Mouse (Mus musculus) hindbrain, embryonic 14.5 days (tissue): ENCODE results near the gene Gprc5b. TPM values are rescaled to one million over a fixed set of nuclear protein-coding genes. Genes with fewer than 3 reads are reported as not detected.

Experiments used
- ATAC-seq: fragments of 200-750 bp; cut with Nextera tagmentation; 2 replicates; pipeline ENCODE4 v1.8.0; 2017; ENCODE audit warnings: moderate number of reproducible peaks, mild to moderate bottlenecking, moderate TSS enrichment, moderate library complexity; ENCODE audit not compliant: low FRiP score
- DNase-seq: peaks from one replicate; pipeline ENCODE4 v3.0.0-alpha.2; 2015; ENCODE audit warnings: low spot score
- H3K27ac ChIP-seq: fragments of 300-500 bp; sonication (generic); 2 replicates; pipeline ENCODE4 v1.5.1; 2014; ENCODE audit warnings: mild to moderate bottlenecking, moderate library complexity
- H3K27me3 ChIP-seq: fragments of 300-500 bp; sonication (generic); 2 replicates; pipeline ENCODE4 v1.6.1; 2014; ENCODE audit warnings: mild to moderate bottlenecking, low read length, mixed read lengths; ENCODE audit not compliant: control insufficient read depth, insufficient read depth
- H3K36me3 ChIP-seq: fragments of 300-500 bp; sonication (generic); replicated peaks from 2 replicates; pipeline ENCODE4 v1.6.1; 2014; ENCODE audit not compliant: control insufficient read depth, insufficient read depth
- H3K4me1 ChIP-seq: fragments of 300-500 bp; sonication (generic); replicated peaks from 2 replicates; pipeline ENCODE4 v1.6.1; 2014; ENCODE audit warnings: antibody characterized with exemption, low read length, mixed read lengths; ENCODE audit not compliant: control insufficient read depth, insufficient read depth
- H3K4me2 ChIP-seq: fragments of 300-500 bp; sonication (generic); replicated peaks from 2 replicates; pipeline ENCODE4 v1.6.1; 2014; ENCODE audit warnings: mild to moderate bottlenecking, moderate library complexity
- H3K4me3 ChIP-seq: fragments of 300-500 bp; sonication (generic); replicated peaks from 2 replicates; pipeline ENCODE4 v1.5.1; 2014; ENCODE audit warnings: mild to moderate bottlenecking, low read length
- H3K9ac ChIP-seq: fragments of 300-500 bp; sonication (generic); 2 replicates; pipeline ENCODE4 v1.6.1; 2014
- H3K9me3 ChIP-seq: fragments of 300-500 bp; sonication (generic); 2 replicates; pipeline ENCODE4 v1.6.1; 2016; ENCODE audit warnings: low read length; ENCODE audit not compliant: control insufficient read depth
- WGBS: fragments of 180-500 bp; shearing (Covaris S2); extraction: QIAGEN DNeasy Blood & Tissue Kit; methylation state at CpG from one replicate; pipeline ENCODE4 v1.1.7; 2014; 5-methylcytosine and 5-hydroxymethylcytosine counted together
- polyA plus RNA-seq: library from polyadenylated mRNA; unstranded; fragments of >200 nt; fragmentation: Nextera tagmentation; extraction: Ambion mirVana; gene quantifications from 2 replicates; pipeline ENCODE4 v1.2.1, GENCODE M21; 2014

Gene Gprc5b
- polyA plus RNA-seq, 1 experiment from 2014 or later, result 10.2 TPM

- no peaks in the 10 kb centered on the region for H3K27me3 ChIP-seq
- H3K4me2 ChIP-seq, result no peak overlapping the region
- no peaks in the 10 kb centered on the region for H3K36me3 ChIP-seq
- DNase-seq (no peak), ATAC-seq (no peak)
- WGBS, result 65% methylated on average over 8 of the region's 8 CpGs
- no peak overlapping the region for H3K4me3 ChIP-seq
- no peaks in the 10 kb centered on the region for H3K4me1 ChIP-seq
- no peak overlapping the region for H3K27ac ChIP-seq
- no peak overlapping the region for H3K9ac ChIP-seq
- H3K9me3 ChIP-seq, result no peaks in the 10 kb centered on the region
Measured at GRCm38 (mm10) chr7:118928916-118929315, 66.1 kb downstream of the Gprc5b start.

- Histone ChIP-seq H3K27ac (no peak overlapping the region), H3K27me3 (no peaks in the 10 kb centered on the region), H3K9me3 (no peaks in the 10 kb centered on the region), H3K4me2 (no peak overlapping the region), H3K9ac (no peak overlapping the region), H3K4me3 (no peak overlapping the region), H3K36me3 (no peaks in the 10 kb centered on the region), H3K4me1 (no peaks in the 10 kb centered on the region)
- ATAC-seq, result no peak
- DNase-seq, result no peak
- WGBS, result 89% methylated on average over 3 of the region's 3 CpGs
Measured at GRCm38 (mm10) chr7:118928316-118928715, 66.7 kb downstream of the Gprc5b start.

GRCm38 (mm10) chr7:118927279-118927678 is 67.7 kb downstream of the Gprc5b start:
- no peaks in the 10 kb centered on the region for H3K4me1 ChIP-seq
- no peak for DNase-seq
- WGBS, result 88% methylated on average over 2 of the region's 2 CpGs
- H3K27ac ChIP-seq, result no peak overlapping the region
- H3K36me3 ChIP-seq, result no peaks in the 10 kb centered on the region
- no peak overlapping the region for H3K9ac ChIP-seq
- H3K9me3 ChIP-seq, result no peaks in the 10 kb centered on the region
- H3K4me3 ChIP-seq, result no peak overlapping the region
- H3K27me3 ChIP-seq, result no peaks in the 10 kb centered on the region
- no peak for ATAC-seq
- no peak overlapping the region for H3K4me2 ChIP-seq

GRCm38 (mm10) chr7:118926516-118927260 is 68.3 kb downstream of the Gprc5b start:
- no peak overlapping the region for H3K4me3 ChIP-seq

GRCm38 (mm10) chr7:118925547-118925946 is 69.5 kb downstream of the Gprc5b start:
- ATAC-seq (no peak), DNase-seq (no peak)
- Histone ChIP-seq H3K4me1 (no peaks in the 10 kb centered on the region), H3K4me3 (no peak overlapping the region), H3K9me3 (no peaks in the 10 kb centered on the region), H3K27ac (no peak overlapping the region), H3K27me3 (no peaks in the 10 kb centered on the region), H3K4me2 (no peak overlapping the region), H3K36me3 (no peaks in the 10 kb centered on the region), H3K9ac (no peak overlapping the region)
- 89% methylated on average over 3 of the region's 3 CpGs for WGBS

More at GRCm38 (mm10) chr7:118926516-118927260, 68.3 kb downstream of the Gprc5b start:
- Histone ChIP-seq H3K27me3 (no peaks in the 10 kb centered on the region), H3K9me3 (no peaks in the 10 kb centered on the region), H3K4me2 (no peak overlapping the region), H3K36me3 (no peaks in the 10 kb centered on the region), H3K4me1 (no peaks in the 10 kb centered on the region), H3K9ac (no peak overlapping the region), H3K27ac (no peak overlapping the region)
- 92% methylated on average over 6 of the region's 6 CpGs for WGBS
- ATAC-seq (no peak), DNase-seq (no peak)

- no peak for DNase-seq
- ATAC-seq, result no peak
- Histone ChIP-seq H3K27ac (no peak overlapping the region; the same call in 1 of the 2 replicates), H3K4me3 (no peak overlapping the region), H3K27me3 (no peaks in the 10 kb centered on the region), H3K4me1 (peaks cover 8% of the 10 kb centered on the region), H3K9ac (no peak overlapping the region), H3K4me2 (no peak overlapping the region), H3K36me3 (no peaks in the 10 kb centered on the region), H3K9me3 (no peaks in the 10 kb centered on the region)
- WGBS, result 66% methylated on average over 4 of the region's 4 CpGs
Measured at GRCm38 (mm10) chr7:118922441-118923202, 72.4 kb downstream of the Gprc5b start.

Other genes starting within 250 kb of the Gprc5b start
- gene Iqck, start 139.5 kb downstream of the Gprc5b start, polyA plus RNA-seq, result 4.4 and 4.5 TPM in 2 replicates
- gene Knop1, start 139.0 kb downstream of the Gprc5b start, polyA plus RNA-seq, result 55.0 and 64.8 TPM in 2 replicates
- 14.7 and 17.8 TPM in 2 replicates for gene Gpr139, start 189.4 kb upstream of the Gprc5b start, polyA plus RNA-seq